Mouse (Mus musculus): Measurements from ENCODE around the gene Acvrl1.

Acvrl1 gene

DNA sequence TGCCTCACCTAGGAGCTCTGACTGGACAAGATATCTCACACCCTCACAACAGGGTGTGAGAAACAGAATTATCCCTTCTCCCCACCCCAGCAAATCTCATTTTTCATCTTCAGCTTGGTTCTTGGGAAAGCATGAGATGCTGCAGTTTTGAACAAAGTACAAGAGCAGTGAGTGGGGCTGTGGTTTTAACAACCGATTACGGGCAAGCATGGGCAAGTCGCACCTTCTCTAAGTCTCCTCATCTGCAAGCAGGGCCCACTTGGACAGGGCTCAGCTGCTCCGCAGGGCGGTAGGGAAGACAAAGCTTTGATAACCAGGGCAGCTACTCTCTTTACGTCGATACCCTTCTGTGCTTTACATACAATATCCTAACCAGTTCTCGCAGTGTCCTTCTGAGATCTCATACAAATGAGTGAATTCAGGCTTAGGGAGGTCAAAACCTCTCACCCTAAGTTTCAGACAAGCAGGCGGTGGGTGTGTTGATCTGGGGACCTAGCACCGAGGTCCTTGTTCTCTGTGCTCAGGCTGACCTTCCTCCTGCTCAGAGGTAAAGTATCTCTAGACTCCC is 42.2 kb downstream of the Acvrl1 start:
- no peak for DNase-seq (ENCODE audit: low spot score in 2 of 2)

DNA sequence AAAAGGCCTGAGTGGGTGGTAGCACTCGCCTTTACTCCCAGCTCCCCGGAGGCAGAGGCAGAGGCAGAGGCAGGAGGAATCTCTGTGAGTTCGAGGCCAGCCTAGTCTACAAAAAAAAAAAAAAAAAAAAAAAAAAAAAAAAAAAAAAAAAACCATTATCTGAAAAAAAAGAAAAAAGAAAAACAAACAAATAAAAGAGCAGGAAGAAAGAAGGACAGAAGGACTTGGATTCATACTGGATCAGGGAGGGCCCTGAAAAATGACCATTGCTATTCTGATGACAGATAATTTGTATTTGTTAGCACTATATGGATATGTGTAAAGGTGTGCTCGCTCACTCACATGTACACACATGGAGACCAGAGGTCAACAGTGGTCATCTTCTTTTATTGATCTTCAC is 43.0 kb downstream of the Acvrl1 start:
- no peak for DNase-seq (ENCODE audit: low spot score in 2 of 2)

DNA sequence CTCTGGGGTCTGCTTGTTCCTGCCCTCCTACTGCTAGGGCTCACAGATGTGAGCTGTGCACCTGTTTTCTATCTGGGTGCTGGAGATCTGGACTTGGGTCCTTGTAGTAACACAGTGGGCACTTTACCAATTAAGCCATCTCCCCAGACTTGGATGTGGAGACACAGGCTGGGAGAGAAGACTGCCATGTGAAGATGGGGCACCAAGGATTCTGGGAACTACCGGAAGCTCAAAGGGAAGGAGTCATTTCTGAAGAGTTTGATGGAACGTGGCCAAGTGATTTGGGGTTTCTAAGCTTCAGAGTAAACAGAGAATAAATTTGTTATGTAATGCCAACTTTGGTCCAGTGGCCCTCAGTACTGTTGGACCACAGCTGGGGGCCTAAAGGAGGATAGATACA is 43.7 kb downstream of the Acvrl1 start:
- no peak for DNase-seq (ENCODE audit: low spot score in 2 of 2)

DNA sequence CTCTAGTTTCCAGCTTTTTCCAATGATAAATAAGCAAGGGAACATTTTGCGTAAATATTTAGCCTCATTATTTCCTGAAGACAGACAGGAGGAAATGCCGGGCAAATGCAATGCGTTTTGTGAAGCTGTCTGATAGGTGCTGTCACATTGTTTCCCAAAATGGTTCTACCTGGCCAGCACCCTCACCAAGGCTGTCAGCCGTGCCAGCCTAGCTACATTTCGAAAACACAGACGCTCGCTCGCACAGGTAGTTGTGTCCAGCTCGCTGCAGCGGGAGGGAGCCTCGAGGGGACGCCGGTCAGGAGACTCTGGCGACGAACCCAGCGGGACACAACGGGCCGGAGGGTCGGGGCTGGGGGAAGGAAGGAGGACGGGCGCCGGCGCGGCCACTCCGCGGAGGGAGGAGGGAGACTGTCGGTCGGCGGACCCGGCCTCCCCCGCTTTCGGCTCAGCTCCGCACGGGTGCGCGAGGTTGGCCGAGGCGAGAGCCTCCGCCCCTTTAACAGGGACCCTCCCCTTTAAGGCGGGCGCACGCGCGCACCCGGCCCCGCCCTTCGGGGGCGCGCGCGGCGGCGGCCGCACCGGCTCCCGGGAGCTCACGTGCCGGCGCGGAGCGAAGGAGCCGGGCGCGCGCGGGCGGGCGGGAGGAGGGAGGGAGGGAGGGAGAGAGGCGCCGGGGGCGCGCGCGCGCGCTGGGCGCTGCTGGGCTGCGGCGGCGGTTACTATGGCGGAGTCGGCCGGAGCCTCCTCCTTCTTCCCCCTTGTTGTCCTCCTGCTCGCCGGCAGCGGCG is 45.3 kb downstream of the Acvrl1 start, which contains the start of gene Acvr1b:
Gene Acvr1b, plus strand, starts transcription at position 647 of the 791 bp plus-strand sequence.
- DNase-seq (ENCODE audit: low spot score in 2 of 2) = peak; percentile 78 to 85

DNA sequence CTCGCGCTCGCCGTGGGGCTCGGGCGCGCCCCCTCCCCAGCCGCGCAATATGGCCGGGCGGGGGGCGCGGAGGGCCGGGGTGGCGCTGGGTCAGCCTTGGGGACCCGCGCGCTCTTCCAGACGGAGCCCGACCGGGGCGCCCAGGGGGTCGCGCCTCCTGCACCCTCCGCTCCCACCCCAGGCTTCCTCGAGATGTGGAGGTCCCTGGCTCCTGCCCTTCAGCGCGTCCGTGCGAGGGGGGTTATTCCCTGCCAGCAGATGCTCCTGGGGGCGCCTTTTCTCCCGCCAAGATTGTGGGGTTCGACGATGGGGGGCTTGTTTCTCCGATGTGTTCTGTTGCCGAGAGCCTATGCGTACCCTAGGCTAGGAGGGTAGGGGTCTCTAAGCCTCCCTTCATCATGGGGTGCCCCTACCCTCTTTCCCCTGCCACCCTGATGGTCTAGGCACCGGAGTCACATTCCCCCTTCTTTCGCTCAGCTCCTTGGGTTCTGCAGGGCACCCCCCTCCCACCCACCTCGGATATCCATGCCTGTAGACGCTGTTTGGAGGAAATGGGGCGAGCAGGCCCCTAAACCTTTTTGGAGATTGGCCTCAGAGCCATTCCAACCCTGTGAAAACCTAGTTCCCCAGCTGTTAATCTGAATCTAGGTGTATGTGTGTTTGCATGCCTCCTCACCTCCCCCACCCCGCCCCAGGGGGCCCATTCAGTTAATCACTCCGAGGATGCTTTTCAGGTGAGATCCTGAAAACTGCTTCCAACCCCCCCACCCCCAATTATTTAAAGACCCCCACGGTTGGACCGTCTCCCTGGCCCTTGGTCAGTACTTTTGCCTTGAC is 46.2 kb downstream of the Acvrl1 start:
- no peak for DNase-seq (ENCODE audit: low spot score in 2 of 2)

DNA sequence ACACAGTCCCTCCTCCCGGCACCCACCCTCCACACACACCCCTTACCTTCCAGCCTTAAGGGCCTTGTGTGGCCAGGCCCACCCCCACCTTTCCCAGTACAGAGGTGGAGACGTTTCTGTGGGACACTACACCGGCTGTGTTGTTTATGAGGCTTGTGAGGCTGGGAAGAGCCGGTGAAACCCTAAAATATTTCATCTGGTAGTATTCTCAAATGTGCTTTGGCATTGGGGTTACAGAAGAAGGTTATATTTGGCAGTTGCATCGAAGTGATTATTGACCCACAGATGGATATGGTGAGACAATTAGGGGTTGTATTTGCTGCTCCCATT is 46.8 kb downstream of the Acvrl1 start:
- DNase-seq (ENCODE audit: low spot score in 2 of 2) = no peak

DNA sequence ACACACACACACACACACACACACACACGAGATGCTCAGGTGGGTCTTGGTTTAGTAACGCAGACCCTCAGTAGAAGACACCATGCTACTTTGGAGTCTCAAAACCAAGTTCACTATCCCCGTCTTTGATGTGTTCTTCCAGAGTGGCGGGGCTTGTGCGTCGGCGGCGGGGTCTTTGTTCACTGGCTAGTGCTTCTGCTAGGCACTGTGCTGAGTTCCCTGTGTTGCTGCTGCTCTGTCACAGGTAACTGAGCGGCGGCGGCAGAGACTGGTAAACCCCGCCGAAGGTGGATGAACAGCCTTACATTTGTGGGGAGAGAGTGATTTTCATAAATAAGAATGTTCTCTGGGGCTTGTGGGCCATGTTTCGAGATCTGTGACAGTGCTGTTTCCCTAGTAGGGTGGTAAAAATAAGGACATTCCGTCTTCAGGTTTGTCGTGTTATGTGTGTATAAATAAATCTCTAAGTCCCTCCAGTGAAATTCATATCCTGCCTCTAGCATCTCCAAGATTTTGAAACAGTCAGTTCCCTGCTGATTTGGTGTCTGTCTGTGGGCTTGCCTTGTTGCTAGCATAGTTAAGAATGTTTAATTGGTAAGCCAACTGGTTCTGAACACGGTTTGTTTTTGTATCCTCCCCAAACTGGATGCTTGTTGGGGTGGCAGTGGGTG is 47.4 kb downstream of the Acvrl1 start:
- no peak for DNase-seq (ENCODE audit: low spot score in 2 of 2)

DNA sequence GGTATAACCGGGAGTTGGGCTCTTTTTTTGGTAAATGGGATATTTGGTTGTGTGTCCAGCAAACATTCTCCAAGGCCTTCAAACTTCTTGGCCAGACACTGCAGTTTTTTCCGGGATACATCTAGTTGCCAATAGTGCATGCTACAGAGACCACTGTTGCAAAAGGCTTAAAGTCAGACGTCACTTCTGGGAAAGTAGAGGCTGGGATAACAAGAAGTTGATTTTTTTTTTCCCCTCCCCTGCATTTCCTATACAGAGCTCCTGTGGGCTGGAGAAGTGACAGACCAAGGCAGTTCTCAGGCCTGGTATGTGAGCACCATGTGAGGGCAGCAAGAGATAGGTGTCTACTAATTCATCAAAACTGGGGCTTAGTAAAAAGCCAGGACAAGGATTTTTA is 48.0 kb downstream of the Acvrl1 start:
- no peak for DNase-seq (ENCODE audit: low spot score in 2 of 2)

DNA sequence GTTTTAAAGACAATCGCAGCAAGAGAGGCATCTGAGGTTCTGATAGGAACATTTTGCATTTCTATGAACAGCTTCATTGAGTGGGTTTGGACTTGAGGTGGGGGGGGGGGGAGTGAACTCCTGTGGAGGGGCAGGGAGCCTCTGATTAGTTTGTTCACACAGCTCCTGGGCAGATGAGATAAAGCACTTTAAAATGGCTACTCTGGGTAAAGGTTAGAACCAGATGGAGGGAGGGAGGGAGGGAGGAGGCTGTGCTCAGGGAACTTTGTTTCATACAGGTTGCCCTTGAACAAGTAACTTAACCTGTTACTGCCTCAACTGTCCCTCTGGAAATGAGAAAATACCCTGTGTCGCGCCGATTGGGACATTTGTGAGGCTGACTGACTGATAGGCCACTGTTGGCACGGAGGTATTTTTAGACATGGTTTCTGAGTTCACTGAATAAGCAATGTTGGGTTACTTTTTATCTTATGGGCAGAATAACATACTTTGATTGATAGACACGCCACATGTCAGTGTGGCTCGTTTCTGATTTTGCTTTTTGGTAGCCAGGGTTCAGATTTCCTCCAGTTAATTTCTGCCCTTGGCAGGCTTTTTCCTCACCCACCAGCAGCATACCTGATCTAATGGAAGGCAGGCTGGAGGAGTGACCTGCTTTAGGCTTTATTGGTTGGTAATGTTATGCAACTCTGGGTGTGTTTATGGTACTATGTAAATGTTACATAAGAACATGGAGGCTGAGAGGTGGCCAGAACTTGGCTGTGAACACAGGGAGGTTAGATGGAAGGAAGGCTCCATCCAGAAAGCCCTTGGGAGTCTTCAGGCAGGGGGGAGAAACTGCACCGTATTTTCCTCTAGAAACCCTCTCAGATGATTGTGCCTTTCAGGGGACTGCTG is 48.7 kb downstream of the Acvrl1 start:
- DNase-seq (ENCODE audit: low spot score in 2 of 2) = no peak

DNA sequence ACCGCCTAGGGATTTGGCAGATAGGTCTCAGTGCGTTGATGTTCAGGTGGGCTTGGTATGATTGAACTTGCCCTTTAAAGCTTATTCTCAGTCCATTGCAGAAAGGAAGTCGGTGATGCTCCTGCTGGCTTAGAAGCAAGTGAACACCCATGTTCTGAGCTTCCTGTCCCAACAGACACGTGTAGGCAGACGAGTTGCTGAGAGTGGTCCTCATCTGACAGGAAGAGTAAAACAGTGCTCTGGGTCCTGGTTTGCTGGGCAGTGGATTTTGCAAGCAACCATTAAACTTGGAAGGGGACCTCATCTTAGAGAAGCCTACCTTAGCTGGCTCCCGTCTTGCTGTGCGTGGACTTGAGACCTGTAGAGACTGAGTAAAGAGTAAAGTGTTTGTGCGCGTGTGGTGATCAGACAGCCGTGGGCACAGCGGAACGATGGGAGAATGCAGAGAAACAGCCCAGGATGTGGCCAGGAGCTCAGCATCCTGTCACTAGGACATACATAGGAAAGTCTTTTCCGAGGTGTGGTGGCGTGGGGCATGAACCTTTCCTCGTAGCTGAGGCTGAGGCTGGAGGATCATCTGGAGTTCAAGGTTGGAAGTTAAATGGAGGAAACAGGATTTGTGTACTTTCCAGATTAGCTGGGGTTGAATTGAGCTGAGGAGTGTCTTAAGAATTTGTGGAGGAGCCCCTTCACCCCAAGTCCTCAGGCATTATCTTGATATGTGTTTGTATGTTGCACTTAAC is 52.2 kb downstream of the Acvrl1 start:
- DNase-seq (ENCODE audit: low spot score in 2 of 2) = no peak

DNA sequence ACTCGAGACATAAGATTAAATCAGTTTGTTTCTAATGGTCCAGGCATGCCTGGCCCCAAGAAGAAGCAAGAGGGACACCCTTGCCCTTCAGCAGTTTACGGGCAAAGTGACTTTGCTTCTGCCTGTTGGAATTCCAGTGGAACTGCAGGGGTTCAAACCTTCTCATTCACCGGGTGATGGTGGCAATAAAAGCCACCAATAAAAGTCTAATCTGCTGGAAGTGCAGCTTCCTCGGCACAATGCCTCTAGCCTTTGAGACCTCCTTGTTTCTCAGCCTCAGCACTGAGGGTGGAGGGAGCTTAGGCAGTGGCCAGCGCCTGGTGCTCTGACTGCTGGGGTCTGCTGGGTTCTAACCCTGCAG is 52.8 kb downstream of the Acvrl1 start:
- DNase-seq (ENCODE audit: low spot score in 2 of 2) = no peak

DNA sequence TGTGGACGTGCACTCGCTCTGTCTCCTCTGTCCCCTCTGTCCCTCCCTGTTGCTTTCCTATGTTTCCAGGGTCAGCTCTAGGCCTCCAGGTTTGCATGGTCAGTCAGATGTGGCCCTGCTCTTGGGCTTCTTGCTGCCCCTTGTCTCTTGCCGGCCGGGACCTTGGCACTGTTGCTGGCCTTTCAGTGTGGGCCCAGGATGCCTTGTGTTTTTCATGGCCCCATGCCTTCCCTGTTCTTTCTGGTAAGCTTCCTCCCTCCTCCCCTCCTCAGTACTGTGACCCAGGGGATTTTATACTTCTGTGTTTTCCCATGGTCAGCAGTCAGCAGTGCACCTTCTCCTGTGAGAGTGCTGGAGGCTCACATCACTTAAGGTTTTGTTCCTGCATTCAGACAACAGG is 53.2 kb downstream of the Acvrl1 start:
- DNase-seq (ENCODE audit: low spot score in 2 of 2) = no peak

DNA sequence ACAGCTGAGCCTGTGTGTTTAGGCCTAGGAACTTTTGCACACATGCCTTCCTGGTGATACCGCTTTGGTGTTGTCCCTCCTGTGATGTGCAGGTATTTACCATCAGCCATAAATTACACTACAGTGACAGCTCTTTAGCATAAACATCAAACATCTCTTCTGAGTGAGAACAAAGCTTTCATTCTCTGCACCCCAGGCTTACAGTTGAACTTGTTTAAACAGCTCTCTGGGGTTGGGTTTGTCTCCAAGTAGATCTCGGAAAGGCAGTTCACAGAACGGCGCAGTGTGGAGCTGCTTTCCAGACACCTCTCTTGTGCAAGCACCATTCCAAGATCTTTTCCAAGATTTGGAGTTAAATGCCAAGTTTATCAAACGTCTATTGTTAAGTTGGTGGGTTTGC is 54.4 kb downstream of the Acvrl1 start:
- no peak for DNase-seq (ENCODE audit: low spot score in 2 of 2)

DNA sequence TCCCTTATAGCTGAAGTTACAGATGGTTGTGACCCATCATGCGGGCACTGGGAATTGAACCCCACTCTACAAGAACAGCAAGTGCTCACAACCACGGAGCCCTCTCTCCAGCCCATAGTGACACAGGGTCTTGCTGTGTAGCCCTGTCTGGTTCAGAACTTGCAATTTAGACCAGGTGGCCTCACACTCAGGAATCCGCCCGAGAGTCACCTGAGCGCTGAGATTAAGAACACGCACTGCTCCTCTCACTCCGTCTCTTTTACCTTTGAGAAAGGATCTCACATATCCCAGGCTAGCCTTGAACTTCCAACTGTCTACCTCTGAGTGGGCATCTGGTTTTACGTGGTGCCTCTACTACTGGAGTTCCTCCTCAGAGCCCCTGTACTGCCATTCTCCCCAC is 56.0 kb downstream of the Acvrl1 start:
- no peak for DNase-seq (ENCODE audit: low spot score in 2 of 2)

DNA sequence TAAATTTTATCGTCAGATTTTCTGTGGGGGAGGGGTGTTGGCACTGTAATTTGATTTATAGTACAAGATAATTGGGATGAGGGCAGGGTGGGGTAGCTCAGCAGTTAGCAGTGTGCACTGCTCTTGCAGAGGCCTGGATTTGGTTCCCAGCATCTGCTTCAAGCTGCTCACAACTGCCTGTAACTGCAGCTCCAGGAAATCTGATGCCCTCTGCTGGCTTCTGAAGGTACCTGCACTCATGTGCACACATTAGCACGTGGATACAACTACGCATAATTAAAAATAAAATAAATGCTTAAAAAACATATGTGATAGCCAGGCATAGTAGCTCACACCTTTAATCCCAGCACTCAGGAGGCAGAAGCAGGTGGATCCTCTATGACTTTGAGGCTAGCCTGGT is 57.2 kb downstream of the Acvrl1 start:
- no peak for DNase-seq (ENCODE audit: low spot score in 2 of 2)

DNA sequence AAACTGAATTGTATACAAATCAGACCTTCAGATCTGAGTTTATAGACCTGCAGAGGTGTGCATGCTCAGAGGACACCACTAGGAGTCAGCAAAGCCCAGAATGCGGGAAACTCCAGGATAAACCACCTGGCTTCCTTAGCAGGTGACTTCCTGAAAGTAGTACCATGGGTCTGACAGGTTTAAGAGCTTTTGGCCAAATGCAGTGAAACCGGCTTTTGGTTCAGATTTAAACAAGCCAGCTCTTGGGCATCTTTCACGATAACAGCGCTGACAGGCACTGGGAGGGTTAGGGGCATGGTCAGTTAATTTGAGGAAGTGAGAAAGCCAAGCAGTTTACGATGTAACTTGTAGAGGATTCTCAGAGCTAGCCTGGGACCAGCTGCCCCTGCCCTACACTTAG is 59.6 kb downstream of the Acvrl1 start:
- no peak for DNase-seq (ENCODE audit: low spot score in 2 of 2)

DNA sequence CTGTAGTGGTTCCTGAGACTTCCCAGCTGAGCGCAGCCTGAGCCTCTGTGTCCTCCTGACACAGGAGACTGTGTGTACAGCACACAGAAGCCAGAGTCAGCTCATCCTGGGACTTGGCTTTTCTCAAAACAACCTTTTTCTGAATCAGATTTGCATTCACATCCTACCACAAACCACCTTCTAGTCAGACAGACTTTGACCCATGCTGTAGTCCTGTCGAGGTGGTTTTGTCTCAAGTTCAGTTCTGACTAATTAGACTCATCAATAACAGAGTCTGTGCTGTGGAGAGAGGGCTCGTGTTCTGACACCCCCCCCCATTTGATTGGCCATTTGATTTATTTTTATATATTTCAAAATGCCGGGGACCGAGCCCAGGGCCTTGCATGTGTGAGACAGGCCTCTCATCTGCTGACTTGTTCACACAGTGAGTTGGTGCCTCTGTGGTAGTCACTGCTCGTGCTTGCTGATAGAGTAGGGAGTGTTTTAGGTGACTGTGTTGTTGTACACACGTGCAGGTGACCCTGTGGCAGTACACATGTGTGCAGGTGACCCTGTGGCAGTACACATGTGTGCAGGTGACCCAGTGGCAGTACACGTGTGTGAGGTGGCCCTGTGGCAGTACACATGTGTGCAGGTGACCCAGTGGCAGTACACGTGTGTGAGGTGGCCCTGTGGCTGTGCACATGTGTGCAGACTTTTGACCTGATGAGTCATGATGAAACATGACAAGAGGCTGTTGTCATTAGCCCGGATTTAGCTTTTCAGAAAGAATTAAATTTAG is 61.8 kb downstream of the Acvrl1 start:
- no peak for DNase-seq (ENCODE audit: low spot score in 2 of 2)

DNA sequence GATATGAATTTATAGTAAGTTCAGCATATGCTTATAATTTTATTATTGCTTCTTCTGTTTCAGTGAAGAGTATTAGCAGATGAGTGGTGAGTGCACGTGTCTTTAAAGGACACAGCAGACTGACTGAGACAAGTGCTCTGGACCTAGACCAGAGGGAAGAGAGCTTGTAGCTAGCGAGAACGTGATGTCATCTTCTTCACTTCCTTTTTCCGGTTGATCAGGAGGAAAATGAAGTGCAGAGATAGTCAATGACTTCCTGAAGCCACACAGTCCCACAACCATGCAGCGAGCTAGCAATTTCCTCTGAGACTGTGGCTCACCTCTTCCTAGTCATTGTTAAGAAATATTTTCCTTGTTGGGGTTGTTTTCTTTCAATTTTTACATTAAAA is 62.4 kb downstream of the Acvrl1 start:
- no peak for DNase-seq (ENCODE audit: low spot score in 2 of 2)

DNA sequence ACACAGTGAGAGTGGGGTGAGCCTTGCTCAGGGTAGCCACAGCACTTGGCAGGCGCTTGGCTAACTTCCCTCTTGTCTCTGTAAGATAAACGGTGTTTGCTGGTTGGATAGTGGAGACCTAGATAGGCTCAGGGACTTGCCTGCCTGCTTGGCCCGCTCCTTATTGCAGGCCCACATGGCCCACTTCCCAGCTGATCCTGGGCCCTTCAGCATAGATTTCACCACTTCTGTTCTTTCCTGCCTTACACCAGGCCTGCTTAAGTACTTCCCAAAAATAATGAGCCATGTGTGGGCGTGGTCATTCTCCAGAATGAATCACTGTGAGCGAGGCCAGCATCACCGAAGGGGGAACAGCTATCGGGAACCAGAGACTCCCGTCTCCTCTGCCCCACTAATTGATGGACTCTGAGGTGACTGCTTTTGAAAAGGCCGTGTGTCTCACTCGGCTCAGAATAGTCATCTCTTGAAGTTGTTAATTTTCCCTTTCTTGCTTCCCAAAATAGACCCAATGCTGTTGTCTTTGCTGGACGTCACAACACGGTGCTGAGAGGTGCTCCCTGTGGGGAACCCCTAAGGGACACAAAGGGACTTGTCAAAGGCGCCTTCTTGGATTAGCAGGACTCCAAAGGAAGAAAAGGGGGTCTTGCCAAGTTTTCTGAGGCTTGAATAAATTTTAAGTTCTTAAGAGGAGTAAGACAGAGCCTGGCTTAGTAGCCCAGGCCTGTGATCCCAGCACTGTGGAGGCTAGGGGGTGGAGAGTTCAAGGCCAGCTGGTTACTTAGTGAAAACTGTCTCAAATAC is 63.3 kb downstream of the Acvrl1 start:
- peak in 1 of 2 experiments; percentile 55 for DNase-seq (ENCODE audit: low spot score in 2 of 2)
